Mouse (Mus musculus) CH12F3 (cell line): ENCODE measurements around the gene Herc2.
"Not testable (repeated sequence)": the region's sequence is repeated elsewhere in the genome, so short reads cannot be mapped to it uniquely, and the experiment has no call there.

Experiments
- in situ Hi-C: fragments of 300-500 bp; cut with MboI; formaldehyde crosslinking; loops from 2 replicates; pipeline ENCODE4 v1.14.3; 2020; ENCODE audit warnings: low sequenced_read_pairs

The Herc2 gene

DNA sequence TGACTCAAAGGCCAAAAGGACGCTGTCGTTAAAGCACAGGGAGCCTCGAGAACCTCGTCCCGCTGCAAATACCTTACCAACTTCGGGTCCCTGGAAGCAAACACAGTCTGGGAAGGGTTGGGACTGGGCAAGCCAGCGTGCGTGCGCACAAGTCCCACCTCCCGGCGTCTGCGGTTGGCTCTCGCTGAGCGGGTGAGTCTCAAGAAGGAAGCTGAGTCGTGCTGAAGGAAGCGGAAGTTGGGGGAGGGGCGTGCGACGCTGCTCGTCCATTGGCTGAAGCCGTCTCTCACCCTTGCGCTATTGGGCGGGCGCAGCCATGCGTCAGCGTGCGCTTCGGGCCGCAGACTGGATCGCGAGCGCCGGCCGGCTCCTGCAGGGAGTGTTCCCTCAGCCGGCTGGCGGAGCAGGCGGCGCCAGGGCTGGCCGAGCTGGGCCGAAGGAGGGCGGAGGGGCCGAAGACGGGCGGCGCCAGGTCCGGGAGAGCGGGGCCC lies at the start of gene Herc2:
Gene Herc2 (plus strand): TSS at position 366 of the 491 bp plus-strand sequence.
- in situ Hi-C loops = no loop called here

DNA sequence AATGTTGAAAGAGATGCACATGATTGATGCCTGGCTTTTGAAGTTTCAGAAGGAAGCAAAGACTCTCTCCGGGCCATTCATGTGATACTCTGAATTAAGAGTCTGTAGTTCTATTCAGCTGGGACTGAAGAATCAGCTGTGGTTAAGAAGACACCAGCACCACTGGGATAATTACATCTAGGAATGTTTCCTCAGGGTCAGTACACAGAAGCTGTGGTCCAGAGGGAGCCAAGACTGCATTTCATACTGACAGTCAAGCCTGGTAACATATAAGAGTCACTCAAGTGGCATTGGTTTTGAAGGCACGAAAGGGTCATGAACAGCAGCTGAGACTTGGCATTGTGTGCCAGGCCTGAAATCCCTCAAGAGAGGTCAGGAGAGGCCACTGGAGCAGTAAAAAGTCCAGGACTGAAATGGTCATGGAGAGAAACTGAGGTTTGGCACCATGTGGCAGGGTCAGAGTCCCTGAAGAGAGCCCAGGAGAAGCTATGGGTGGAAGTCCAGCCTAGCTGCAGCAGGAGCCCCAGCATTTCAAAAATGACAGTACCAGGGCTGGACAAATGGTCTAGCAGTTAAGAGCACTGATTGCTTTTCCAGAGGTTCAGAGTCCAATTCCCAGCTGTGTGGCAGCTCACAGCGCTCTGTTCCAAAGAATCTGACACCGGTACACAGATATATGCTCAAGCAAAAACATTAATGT lies 39.5 kb upstream of the Herc2 start:
- in situ Hi-C loops = no loop called here

- in situ Hi-C loops = no loop called here
These were observed 39.0 kb upstream of the Herc2 start for GRCm38 (mm10) chr7:56011018-56011333.

GRCm38 (mm10) chr7:56013261-56014001 lies 36.6 kb upstream of the Herc2 start:
- in situ Hi-C loops = no loop called here

DNA sequence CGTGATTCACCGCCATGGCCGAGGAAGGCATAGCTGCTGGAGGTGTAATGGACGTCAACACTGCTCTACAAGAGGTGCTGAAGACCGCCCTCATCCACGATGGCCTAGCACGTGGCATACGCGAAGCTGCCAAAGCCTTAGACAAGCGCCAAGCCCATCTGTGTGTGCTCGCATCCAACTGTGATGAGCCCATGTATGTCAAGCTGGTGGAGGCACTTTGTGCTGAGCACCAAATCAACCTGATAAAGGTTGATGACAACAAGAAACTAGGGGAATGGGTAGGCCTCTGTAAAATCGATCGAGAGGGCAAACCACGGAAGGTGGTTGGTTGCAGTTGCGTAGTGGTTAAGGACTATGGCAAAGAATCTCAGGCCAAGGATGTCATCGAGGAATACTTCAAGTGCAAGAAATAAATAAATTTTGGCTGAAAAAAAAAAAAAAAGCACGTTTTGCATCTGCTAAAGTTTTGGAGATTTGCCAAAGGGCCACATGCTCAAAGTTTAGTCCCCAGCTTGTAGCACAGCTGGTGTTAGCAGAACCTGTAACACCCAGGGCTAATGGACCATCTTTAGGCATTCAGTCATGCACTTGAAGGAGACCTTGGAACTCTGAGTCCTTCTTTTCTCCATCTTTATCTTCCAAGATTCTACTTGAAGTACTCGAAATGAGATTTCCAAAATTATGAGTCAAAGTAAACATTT lies 35.8 kb upstream of the Herc2 start:
- in situ Hi-C loops = not testable (repeated sequence)

GRCm38 (mm10) chr7:56015172-56015571 lies 34.8 kb upstream of the Herc2 start:
- in situ Hi-C loops = no loop called here

- in situ Hi-C loops = no loop called here
These were observed 34.2 kb upstream of the Herc2 start for GRCm38 (mm10) chr7:56015837-56016236.

- in situ Hi-C loops = no loop called here
These were observed 32.2 kb upstream of the Herc2 start for GRCm38 (mm10) chr7:56017761-56018160.

DNA sequence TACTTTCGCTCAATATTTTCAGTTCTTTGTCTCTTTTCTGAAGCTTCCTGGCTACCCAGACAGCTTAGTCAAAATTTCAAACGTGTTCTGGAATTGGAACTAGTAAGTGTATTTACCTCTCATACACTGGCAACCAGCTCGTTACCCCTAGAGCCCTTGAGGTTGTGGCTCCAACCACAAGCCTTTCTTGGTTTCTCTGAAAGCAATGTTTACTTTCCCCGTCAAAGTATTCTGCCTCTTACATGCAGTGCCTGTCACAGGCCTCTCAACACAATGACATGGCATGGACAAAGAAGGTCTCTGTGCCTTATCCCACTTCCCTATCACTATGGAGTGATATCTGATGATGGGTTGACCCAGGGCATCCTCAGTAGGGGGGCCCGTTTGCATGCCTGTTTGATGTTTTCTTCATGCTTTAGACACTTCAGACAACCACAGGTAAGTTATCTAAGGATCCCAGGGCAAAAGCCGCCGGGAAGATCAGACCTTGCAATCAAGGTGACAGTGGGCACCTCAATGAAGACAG lies 31.5 kb upstream of the Herc2 start:
- in situ Hi-C loops = no loop called here

DNA sequence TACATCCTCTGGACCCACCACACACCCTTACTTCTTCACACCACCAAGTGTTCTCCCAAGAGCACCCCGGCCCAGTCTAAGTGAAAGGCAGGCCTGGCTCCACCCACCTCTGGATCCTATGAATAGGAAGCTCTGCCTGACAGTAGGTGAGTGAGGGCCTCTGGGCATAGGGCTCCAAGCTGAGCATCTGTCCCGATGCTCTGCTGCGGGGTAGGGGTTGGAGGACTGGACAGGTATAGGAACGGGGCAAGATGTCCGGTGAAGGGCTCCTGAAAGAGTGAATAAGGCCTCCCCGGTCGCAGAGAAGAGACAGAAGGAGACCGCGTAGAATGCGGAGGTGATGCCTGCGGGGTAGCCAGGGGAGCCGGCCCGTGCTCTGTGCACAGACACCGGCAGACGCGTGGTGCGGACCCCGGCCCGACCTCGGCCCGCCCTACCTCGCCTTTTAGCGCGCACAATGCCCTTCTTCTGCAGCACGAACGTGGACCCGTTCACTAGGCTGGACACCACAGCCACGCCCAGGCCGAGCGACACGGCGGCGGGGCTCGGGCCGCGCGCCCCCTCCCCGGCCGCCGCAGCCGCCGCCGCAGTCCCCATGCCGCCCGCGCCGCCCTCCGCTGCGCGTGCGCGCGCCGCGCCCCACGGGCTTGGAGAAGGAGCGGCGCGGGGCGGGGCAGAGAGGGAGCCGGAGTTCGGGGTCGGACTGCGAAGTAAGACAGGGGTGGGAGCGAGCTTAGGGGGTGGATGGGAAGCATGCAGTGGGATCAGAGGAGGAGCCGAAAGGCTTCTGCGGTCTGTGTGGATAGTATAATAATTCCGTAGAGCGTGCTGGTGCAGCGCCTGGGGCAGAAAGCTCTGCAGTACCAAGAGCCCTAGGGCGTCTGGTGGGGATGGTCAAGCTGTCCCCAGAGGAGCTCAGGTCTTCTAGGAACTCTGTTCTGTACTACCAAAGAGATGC lies 30.7 kb upstream of the Herc2 start:
- in situ Hi-C loops = no loop called here

DNA sequence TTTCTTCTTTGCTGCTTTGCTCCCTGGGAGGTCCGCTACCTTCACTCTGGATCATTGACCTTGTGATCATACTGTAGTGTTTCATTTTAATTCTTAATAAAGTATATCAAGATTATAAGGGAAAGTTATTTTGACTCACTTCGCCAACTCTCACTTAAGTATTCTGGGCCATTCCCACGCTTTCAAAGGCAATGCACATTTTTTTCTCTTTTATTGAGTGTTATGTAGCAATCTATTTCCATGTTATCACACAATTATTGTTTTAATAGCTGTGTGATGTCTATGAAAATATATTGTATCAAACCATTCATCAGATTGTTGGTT lies 30.1 kb upstream of the Herc2 start, which contains the start of gene Nipa1:
Gene Nipa1 (minus strand): TSS at position 25 of the 324 bp plus-strand sequence.
- in situ Hi-C loops = no loop called here

GRCm38 (mm10) chr7:56023586-56023985 lies 26.4 kb upstream of the Herc2 start:
- in situ Hi-C loops = no loop called here

DNA sequence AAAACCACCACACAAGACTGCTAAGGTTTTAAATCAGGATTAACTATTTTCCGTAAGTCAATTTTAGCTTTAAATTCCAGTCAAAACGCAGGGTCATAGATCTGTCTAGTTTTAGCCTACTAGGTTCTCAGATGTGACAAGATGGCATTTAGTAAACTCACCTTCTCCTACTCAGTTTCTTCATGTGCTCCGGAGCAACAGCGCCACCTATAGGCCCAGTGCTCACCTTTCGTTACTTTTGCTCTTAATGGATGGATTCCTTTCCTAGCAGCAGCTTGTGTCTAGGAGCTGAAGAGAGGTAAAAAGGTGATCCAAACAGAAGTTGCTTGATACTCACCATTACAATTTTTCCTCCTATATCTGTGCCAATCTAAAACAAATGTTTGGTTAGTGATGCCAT lies 7.6 kb upstream of the Herc2 start:
- in situ Hi-C loops = no loop called here

GRCm38 (mm10) chr7:56043577-56044266 lies 6.3 kb upstream of the Herc2 start:
- in situ Hi-C loops = no loop called here

DNA sequence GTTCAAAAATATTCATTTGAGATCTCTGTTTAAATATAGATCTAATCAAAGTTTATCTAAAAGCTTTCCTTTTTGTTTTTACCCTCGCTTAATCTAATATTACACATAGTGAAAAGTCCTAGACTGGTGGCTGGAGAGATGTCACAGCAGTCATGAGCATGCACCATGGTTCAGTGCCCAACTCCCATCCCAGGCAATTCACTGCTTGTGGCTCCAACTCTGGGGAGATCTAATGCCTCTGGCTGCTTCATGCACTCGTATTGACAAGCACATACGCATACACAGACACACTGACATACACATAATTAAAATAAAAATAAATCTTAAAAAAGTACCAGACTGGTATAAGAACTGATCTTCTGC lies 5.7 kb upstream of the Herc2 start:
- in situ Hi-C loops = no loop called here

DNA sequence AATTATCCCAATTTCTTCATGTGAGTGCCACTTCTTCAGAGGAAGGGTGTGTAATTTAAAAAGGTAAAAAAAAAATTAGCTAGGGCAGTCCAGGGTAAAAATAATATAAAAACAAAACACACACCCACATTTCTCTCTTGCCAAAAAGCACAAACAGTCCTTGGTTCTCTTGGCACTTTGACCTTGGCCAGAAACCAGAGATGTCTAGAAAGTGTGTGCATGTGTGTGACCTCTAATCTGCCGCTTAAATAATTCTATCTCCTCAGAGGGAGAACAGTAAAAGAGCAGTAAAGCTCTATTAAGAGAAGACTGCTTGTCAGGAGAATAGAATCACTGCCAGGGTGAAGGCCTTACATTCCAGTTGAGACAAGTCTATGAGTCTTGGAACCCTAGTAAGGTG lies 2.8 kb upstream of the Herc2 start:
- in situ Hi-C loops = no loop called here

- in situ Hi-C loops = no loop called here
These were observed 503 bp downstream of the Herc2 start for GRCm38 (mm10) chr7:56050487-56050911.

DNA sequence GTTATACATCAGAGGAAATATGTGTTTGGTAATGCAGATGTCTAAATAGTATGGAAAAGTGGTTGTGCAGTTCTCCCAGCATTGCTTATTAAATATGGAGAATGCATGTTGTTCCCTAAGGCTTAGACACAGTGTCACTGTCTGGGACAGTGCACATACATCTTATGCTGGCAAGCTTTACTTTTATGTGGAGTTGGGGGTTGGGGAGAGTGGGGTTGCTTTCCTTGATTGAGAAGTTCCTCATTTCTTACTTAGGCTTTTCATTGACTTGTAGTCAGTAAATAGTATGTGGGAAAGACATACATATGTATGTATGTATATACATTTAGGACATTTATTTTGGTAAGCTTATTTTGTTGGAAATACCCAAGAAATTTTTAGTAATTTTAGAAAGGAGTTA lies 3.0 kb downstream of the Herc2 start:
- in situ Hi-C loops = no loop called here

- in situ Hi-C loops = no loop called here
These were observed 5.3 kb downstream of the Herc2 start for GRCm38 (mm10) chr7:56055338-56055737.

- in situ Hi-C loops = no loop called here
These were observed 14.9 kb downstream of the Herc2 start for GRCm38 (mm10) chr7:56064876-56065275.
